Mouse (Mus musculus): Measurements from ENCODE around the gene Pak4. TPM values are rescaled to one million over a fixed set of nuclear protein-coding genes. Genes with fewer than 3 reads are reported as not detected.
"Not testable (repeated sequence)": the region's sequence is repeated elsewhere in the genome, so short reads cannot be mapped to it uniquely, and the experiment has no call there.

Gene Pak4
- polyA plus RNA-seq, 1 experiment from 2014 or later: 18.1 TPM

DNA sequence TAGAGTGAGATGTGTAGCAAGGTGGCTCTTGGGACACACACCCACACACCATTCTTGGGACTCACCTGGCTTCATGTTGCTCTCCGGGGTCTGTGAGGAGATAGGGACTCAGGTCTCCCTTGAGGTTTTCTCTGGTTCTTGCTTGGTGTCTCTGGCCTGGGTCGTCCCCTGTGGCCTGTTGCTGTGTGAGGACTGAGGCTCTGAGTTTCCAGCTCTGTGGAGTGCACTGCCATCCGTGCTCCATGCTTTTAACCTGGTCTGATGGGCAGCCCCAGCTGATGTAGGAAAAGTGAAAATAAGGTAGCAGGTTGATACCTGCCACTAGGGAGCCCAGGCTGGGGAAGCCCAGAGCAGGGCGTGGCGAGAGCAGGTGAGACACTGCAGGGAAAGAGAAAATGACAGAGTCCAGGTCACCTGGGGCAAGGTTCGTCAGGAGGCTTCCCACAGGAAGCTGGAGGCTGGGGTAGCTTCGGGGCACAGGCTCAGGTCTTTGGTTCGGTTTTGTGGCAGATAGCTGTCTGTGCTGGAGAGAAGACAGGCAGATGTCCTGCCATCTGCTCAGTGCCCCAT, 87.5 kb downstream of the Pak4 start, which contains the start of gene Ifnl2:
Ifnl2 (minus strand) TSS at position 51 of the 570 bp plus-strand sequence.
- not testable (repeated sequence) for H3K4me3 ChIP-seq (ENCODE audit: low read depth, low read length); H3K36me3 ChIP-seq (ENCODE audit: control insufficient read depth, insufficient read depth, low read length); H3K9ac ChIP-seq (ENCODE audit: low read depth, low read length); H3K4me1 ChIP-seq (ENCODE audit: control insufficient read depth, insufficient read depth, low read length); H3K27ac ChIP-seq (ENCODE audit: low read length); ATAC-seq; H3K9me3 ChIP-seq (replicated peaks; ENCODE audit: control insufficient read depth, low read length, poor library complexity, severe bottlenecking); H3K27me3 ChIP-seq (ENCODE audit: control insufficient read depth, insufficient read depth, low read depth, low read length); H3K4me2 ChIP-seq (ENCODE audit: low read length)
- 69% methylated on average over 8 of the region's 8 CpGs for WGBS

GRCm38 (mm10) chr7:28509121-28509520, 88.9 kb downstream of the Pak4 start:
- WGBS: no CpG with 5 or more reads among the region's 2 CpGs
- not testable (repeated sequence) for H3K9me3 ChIP-seq (replicated peaks; ENCODE audit: control insufficient read depth, low read length, poor library complexity, severe bottlenecking); H3K27ac ChIP-seq (ENCODE audit: low read length); H3K4me1 ChIP-seq (ENCODE audit: control insufficient read depth, insufficient read depth, low read length); ATAC-seq; H3K27me3 ChIP-seq (ENCODE audit: control insufficient read depth, insufficient read depth, low read depth, low read length); H3K9ac ChIP-seq (ENCODE audit: low read depth, low read length); H3K36me3 ChIP-seq (ENCODE audit: control insufficient read depth, insufficient read depth, low read length); H3K4me3 ChIP-seq (ENCODE audit: low read depth, low read length); H3K4me2 ChIP-seq (ENCODE audit: low read length)

Small RNA genes lying within 50 kb of the gene (microRNA-seq; reads per million reads assigned to microRNA genes)
- gene Mir7049: 0.52 reads per million

Other genes starting within 250 kb of the Pak4 start
- 414 and 435 TPM in 2 replicates for gene Rps16, start 247.5 kb downstream of the Pak4 start, polyA plus RNA-seq (2015; fragmentation: Nextera tagmentation; extraction: Ambion mirVana)
- 22.9 and 23.1 TPM in 2 replicates for gene Plekhg2, start 225.6 kb downstream of the Pak4 start, polyA plus RNA-seq (2015; fragmentation: Nextera tagmentation; extraction: Ambion mirVana)
- 2.9 and 3.3 TPM in 2 replicates for gene Zfp36, start 217.9 kb downstream of the Pak4 start, polyA plus RNA-seq (2015; fragmentation: Nextera tagmentation; extraction: Ambion mirVana)
- 39.6 and 40.3 TPM in 2 replicates for gene Med29, start 205.5 kb downstream of the Pak4 start, polyA plus RNA-seq (2015; fragmentation: Nextera tagmentation; extraction: Ambion mirVana)
- gene Paf1, start 205.2 kb downstream of the Pak4 start, polyA plus RNA-seq (2015; fragmentation: Nextera tagmentation; extraction: Ambion mirVana): 96.1 and 109 TPM in 2 replicates
- gene Gmfg, start 160.7 kb downstream of the Pak4 start, polyA plus RNA-seq (2015; fragmentation: Nextera tagmentation; extraction: Ambion mirVana): 2.8 and 3.5 TPM in 2 replicates
- gene Lrfn1, start 146.2 kb downstream of the Pak4 start, polyA plus RNA-seq (2015; fragmentation: Nextera tagmentation; extraction: Ambion mirVana): 13.9 and 15.0 TPM in 2 replicates
- not detected in 2 replicates for gene Ifnl2, start 87.7 kb downstream of the Pak4 start, polyA plus RNA-seq (2015; fragmentation: Nextera tagmentation; extraction: Ambion mirVana)
- not detected in 2 replicates for gene Ifnl3, start 75.3 kb downstream of the Pak4 start, polyA plus RNA-seq (2015; fragmentation: Nextera tagmentation; extraction: Ambion mirVana)
- not detected in 2 replicates for gene Sycn, start 57.3 kb downstream of the Pak4 start, polyA plus RNA-seq (2015; fragmentation: Nextera tagmentation; extraction: Ambion mirVana)
- 0.15 TPM in 1 of 2 replicates, not detected in the other for gene Nccrp1, start 50.9 kb downstream of the Pak4 start, polyA plus RNA-seq (2015; fragmentation: Nextera tagmentation; extraction: Ambion mirVana)
- 20.2 and 20.4 TPM in 2 replicates for gene Samd4b, start within 50 bp of the Pak4 start, polyA plus RNA-seq (2015; fragmentation: Nextera tagmentation; extraction: Ambion mirVana)
- gene Acp7, start 33.1 kb upstream of the Pak4 start, polyA plus RNA-seq (2015; fragmentation: Nextera tagmentation; extraction: Ambion mirVana): 0.26 TPM in 1 of 2 replicates, not detected in the other
- 15.1 and 17.3 TPM in 2 replicates for gene Fbxo27, start 94.7 kb upstream of the Pak4 start, polyA plus RNA-seq (2015; fragmentation: Nextera tagmentation; extraction: Ambion mirVana)
- 3.2 and 5.2 TPM in 2 replicates for gene Fbxo17, start 118.6 kb upstream of the Pak4 start, polyA plus RNA-seq (2015; fragmentation: Nextera tagmentation; extraction: Ambion mirVana)
- gene Mrps12, start 143.6 kb upstream of the Pak4 start, polyA plus RNA-seq (2015; fragmentation: Nextera tagmentation; extraction: Ambion mirVana): 95.8 and 99.4 TPM in 2 replicates
- 15.6 and 16.4 TPM in 2 replicates for gene Sars2, start 143.8 kb upstream of the Pak4 start, polyA plus RNA-seq (2015; fragmentation: Nextera tagmentation; extraction: Ambion mirVana)
- 0.61 and 0.95 TPM in 2 replicates for gene Ccer2, start 158.0 kb upstream of the Pak4 start, polyA plus RNA-seq (2015; fragmentation: Nextera tagmentation; extraction: Ambion mirVana)
- gene Sirt2, start 168.6 kb upstream of the Pak4 start, polyA plus RNA-seq (2015; fragmentation: Nextera tagmentation; extraction: Ambion mirVana): 117 and 121 TPM in 2 replicates
- gene Nfkbib, start 169.3 kb upstream of the Pak4 start, polyA plus RNA-seq (2015; fragmentation: Nextera tagmentation; extraction: Ambion mirVana): 52.0 and 64.7 TPM in 2 replicates
- gene Rinl, start 190.8 kb upstream of the Pak4 start, polyA plus RNA-seq (2015; fragmentation: Nextera tagmentation; extraction: Ambion mirVana): 2.2 and 2.9 TPM in 2 replicates
- gene Hnrnpl, start 210.4 kb upstream of the Pak4 start, polyA plus RNA-seq (2015; fragmentation: Nextera tagmentation; extraction: Ambion mirVana): 134 and 152 TPM in 2 replicates
- 86.6 and 96.4 TPM in 2 replicates for gene Ech1, start 227.0 kb upstream of the Pak4 start, polyA plus RNA-seq (2015; fragmentation: Nextera tagmentation; extraction: Ambion mirVana)
- gene Lgals4, start 235.7 kb upstream of the Pak4 start, polyA plus RNA-seq (2015; fragmentation: Nextera tagmentation; extraction: Ambion mirVana): 5.7 and 5.9 TPM in 2 replicates

Data from midbrain, embryonic 16.5 days (tissue).